Mouse (Mus musculus): ENCODE results near the gene Acnat2.
"Not testable (repeated sequence)": the region's sequence is repeated elsewhere in the genome, so short reads cannot be mapped to it uniquely, and the experiment has no call there.

Gene Acnat2

DNA sequence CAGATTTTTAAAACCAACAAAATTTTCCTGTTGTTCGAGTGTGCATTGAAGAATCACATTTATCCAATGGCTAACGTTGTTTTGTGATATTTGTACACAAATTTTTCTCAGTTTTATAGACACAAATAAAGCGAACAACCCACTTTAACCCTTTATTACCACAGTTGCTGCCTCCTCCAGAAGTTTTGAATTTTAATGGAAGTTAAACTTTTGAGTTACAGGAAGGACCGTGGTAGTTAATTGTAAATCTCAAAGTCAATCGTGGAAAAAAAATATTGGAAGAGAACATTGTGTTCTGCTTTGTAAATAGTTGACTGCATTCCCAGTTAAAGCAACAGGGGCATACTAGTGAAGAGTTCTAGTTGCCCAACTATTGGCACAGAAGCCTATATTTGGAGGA lies at the start of gene Acnat2:
Gene Acnat2 (minus strand): TSS at position 195 of the 400 bp plus-strand sequence.
- DNase-seq (ENCODE audit: low read depth, low spot score): not testable (repeated sequence)

DNA sequence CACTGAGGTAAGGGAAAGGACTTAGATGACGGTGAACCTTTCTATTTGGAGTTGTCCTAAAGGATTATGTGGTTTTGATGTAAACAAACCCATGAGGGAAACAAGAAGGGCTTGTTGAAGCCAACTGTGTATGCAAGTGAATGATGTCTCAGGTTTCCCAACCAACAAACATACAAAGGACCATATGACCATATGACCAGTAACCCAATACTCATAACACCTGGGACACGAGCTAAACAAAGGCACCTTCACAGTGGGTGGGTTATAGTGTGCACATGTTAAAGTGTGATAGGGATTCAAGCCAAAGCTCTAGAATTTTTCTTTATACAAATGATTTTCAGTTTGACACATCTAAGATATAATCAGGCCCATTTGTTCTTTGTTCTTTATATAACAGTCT lies 48.2 kb upstream of the Acnat2 start:
- no peak for DNase-seq (ENCODE audit: low read depth, low spot score)

DNA sequence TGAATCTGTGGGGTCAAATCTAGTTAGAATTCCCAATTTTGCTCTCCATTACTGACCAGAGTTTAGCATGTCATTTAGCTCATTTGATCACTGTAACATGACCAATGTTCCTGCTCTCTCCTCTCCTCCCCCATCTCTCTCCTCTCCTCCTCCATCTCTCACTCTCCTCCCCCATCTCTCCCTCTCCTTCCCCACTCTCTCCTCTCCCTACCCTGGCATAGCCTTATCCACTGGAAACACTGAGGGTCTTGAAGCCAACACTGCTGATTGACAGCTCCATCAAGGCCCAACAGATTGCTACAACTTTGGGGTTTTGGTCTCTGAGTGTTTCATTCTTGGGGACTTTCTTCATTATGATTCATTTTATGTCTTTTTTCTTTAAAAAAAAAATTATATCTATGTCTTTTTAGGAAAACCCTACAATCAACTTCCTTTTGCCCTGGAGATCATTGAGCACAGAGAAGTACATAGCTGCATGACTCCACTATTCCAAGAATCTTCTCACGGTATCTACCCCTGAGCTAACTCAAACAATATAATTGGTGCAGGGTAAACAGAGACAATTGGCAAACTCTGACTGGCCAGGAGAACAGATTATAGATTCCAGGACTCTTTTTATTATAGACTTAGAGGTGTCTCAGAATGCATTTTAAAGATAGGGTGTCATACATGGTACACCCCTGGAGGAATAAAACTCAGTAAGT lies 44.0 kb upstream of the Acnat2 start:
- no peak for DNase-seq (ENCODE audit: low read depth, low spot score)

DNA sequence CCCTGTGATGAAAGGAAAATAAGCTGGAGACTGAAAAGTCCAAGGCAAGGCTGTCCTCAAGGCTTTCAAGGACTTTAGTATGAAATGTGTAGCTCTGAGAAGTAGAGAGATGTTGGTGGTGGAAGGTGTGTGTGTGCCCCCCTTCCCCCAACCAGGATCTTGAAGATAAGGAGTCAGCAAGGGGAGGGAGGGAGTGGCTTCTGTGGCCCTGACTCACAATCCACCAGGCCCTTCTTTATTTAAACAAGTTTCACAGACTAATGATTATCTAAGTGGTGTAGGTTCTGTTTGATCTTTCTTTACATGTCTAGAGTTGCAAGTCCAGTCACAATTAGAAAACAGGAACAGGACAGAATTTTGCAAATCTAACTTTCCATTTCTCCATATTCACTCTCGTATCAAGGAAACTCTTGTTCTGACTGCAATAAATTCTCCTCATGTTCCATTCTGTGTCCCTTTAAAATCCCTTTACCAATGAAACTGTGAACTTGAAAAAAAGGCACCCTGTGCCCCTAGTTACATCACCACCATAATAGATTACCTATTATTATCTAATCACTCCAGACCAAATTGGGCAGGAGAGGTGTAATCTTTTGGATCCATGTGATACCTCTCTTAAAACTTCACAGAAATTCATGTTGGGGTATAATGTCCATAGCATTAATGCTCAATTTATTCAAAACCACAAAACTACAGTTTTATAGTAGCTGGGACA lies 43.3 kb upstream of the Acnat2 start:
- not testable (repeated sequence) for DNase-seq (ENCODE audit: low read depth, low spot score)

DNA sequence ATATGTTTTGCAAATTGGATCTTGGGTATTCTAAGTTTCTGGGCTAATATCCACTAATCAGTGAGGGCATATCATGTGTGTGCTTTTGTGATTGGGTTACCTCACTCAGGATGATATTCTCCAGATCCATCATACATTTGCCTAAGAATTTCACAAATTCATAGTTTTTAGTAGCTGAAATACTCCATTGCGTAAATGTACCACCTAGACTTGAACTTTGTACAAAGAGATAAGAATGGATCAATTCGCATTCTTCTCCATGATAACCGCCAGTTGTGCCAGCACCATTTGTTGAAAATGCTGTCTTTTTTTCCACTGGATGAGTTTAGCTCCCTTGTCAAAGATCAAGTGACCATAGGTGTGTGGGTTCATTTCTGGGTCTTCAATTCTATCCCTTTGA lies 29.0 kb upstream of the Acnat2 start:
- DNase-seq (ENCODE audit: low read depth, low spot score): not testable (repeated sequence)

DNA sequence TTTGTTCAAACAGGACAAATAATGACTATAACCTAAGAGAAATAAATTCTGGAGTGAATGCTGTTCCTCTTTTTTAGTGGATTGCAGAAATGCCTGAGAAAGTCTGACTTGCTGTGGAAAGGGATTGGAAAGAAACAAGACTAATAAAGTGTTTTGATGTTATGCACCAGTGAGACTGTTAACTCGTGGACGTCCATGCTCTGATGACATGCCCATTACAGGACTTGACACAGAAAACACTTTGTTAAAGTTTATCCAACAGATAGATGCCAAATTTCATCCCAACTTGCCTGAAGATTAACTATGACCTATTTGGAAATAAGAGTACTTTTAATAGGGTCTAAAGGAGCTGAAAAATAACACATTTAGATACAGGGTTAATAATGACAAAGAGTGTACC lies 2.2 kb upstream of the Acnat2 start:
- DNase-seq (ENCODE audit: low read depth, low spot score): not testable (repeated sequence)

DNA sequence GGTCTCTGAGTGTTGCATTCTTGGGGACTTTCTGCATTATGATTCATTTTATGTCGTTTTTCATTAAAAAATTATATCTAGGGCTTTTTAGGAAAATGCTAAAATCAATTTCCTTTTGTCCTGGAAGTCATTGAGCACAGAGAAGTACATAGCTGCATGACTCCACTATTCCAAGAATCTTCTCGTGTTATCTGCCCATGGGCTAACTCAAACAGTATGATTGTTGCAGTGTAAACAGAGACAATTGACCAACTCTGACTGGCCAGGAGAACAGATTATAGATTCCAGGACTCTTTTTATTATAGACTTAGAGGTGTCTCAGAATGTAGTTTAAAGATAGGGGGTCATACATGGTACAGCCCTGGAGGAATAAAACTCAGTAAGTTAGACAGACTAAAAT lies 21.1 kb downstream of the Acnat2 start:
- DNase-seq (ENCODE audit: low read depth, low spot score): no peak

DNA sequence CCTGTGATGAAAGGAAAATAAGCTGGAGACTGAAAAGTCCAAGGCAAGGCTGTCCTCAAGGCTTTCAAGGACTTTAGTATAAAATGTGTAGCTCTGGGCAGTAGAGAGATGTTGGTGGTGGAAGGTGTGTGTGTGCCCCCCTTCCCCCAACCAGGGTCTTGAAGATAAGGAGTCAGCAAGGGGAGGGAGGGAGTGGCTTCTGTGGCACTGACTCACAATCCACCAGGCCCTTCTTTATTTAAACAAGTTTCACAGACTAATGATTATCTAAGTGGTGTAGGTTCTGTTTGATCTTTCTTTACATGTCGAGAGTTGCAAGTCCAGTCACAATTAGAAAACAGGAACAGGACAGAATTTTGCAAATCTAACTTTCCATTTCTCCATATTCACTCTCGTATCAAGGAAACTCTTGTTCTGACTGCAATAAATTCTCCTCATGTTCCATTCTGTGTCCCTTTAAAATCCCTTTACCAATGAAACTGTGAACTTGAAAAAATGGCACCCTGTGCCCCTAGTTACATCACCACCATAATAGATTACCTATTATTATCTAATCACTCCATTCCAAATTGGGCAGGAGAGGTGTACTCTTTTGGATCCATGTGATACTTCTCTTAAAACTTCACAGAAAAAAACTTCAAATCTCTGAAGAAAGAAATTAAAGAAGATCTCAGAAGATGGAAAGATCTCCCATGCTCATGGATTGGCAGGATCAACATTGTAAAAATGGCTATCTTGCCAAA lies 24.2 kb downstream of the Acnat2 start:
- DNase-seq (ENCODE audit: low read depth, low spot score): not testable (repeated sequence)

DNA sequence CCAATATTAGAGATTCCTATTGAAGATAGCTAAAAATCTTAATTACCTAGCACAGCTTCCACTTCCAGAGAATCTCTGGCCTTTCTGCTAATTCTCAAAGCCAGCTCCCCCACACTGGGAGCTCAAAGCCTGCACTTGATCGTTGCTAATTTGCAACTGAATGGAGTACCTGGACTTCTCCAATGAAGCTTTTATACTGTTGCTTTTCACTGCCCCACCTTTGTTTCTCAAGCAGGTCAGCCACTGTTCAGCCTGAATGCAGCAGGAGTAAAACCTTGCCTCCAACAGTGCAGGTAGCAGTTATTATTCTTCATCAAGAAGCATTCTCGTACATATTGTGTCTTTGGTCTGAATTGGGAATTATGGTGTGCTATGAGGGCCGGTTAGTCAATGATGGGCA lies 39.9 kb downstream of the Acnat2 start:
- not testable (repeated sequence) for DNase-seq (ENCODE audit: low read depth, low spot score)

DNA sequence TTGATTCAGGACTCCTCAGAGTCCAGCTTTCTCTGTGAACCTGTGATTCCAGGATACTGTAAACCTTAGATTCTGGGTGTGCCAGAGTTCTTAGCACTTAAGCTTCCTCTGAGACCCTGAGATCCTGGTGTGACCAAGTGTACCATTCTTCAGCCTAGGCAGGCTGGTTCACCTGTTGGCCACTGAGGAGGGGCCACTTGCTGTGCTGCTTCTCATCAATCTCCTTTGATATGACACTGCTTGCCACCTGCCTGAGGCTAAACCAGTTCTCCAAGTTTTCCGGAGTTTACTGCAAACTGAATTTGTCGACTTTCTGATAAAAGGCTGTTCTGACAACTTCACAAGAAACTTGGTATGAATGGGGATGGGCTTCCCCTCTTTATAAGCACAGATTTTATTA lies 50.9 kb downstream of the Acnat2 start:
- DNase-seq (ENCODE audit: low read depth, low spot score): no peak

DNA sequence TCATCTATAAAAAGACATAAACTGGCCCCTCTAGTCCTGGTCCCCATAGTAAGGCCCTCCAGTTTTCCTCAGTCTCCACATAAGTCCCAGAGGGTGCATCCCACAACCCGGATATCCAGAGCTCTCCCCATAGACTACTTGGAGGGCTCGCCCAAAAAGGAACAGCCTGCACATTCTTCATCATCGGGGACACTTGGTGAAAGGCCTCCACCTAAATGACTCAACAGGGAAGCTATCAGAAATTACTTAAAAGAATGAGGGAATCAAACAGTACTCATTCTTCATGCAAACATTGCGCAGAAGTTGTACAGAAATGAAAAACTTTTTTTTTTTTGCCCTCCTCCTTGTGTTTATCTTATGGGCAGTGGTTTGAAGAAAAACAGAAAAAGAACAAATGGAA lies 57.5 kb downstream of the Acnat2 start:
- no peak for DNase-seq (ENCODE audit: low read depth, low spot score)

DNA sequence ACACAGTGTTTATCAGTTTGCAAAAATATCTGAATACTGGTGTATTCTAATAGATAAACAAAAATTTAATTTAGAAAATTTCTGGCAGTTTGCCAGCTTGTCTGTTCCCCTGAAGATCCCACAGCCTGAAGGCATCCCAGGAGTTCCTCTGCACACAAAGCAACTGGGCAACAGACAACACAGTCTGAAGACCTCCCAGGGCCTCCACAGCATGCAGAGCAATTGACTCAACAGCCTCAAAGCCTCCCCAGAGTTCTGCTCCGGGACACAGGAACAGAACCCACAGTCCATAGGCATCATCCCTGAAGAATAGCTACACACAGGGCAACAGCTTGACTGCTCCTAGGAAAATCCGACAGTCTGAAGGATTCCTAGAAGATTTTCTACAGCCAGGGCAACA lies 59.3 kb downstream of the Acnat2 start:
- no peak for DNase-seq (ENCODE audit: low read depth, low spot score)

DNA sequence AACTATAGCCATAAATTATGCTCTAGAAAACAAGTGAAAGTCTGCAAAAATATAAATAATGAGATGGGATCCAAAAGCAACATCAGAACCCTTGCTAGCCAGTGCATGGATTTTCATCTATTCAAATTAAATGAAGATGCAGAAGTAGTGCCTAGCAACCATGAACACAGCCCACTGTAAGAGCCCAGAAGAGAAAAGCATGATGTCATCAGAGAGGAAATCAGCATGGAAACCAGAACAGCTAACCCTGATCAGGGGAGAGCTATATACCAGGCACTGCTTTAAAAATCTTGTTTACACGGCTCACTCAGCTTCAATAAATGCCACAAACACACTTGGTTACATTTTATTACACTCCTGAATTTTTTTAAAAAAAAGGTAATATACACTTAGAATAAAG lies 60.0 kb downstream of the Acnat2 start:
- not testable (repeated sequence) for DNase-seq (ENCODE audit: low read depth, low spot score)

DNA sequence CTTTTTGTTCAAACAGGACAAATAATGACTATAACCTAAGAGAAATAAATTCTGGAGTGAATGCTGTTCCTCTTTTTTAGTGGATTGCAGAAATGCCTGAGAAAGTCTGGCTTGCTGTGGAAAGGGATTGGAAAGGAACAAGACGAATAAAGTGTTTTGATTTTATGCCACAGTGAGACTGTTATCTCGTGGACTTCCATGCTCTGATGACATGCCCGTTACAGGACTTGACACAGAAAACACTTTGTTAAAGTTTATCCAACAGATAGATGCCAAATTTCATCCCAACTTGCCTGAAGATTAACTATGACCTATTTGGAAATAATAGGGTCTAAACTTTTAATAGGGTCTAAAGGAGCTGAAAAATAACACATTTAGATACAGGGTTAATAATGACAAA lies 67.9 kb downstream of the Acnat2 start:
- DNase-seq (ENCODE audit: low read depth, low spot score): not testable (repeated sequence)

DNA sequence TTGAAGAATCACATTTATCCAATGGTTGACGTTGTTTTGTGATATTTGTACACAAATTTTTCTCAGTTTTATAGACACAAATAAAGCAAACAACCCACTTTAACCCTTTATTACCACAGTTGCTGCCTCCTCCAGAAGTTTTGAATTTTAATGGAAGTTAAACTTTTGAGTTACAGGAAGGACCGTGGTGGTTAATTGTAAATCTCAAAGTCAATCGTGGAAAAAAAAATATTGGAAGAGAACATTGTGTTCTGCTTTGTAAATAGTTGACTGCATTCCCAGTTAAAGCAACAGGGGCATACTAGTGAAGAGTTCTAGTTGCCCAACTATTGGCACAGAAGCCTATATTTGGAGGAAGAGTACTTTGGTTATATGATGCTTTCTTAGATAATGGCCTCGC lies 70.0 kb downstream of the Acnat2 start:
- not testable (repeated sequence) for DNase-seq (ENCODE audit: low read depth, low spot score)

Data from c-Kit-negative CD71-positive TER-119-positive erythroid progenitor cells, embryonic 14.5 days (primary cell).